Mouse (Mus musculus) MEL (cell line): ENCODE data around the gene Nsl1.

Experiments
- BHLHE40 ChIP-seq: IDR thresholded peaks from 2 replicates; pipeline ENCODE4 v1.6.1; 2012; ENCODE audit warnings: low read depth, mild to moderate bottlenecking, inconsistent platforms, low read length, improper control_type of control experiment, borderline replicate concordance
- CTCF ChIP-seq, 3 experiments: IDR thresholded peaks in 2 of 3; conservative IDR thresholded peaks in 1 of 3; 2 replicates each; pipeline ENCODE4 v1.5.1; 2011 to 2012; ENCODE audit warnings: low read length in 3 of 3, low read depth in 2 of 3, mild to moderate bottlenecking in 2 of 3, improper control_type of control experiment in 1 of 3, inconsistent platforms in 1 of 3, mixed read lengths in 1 of 3, moderate library complexity in 1 of 3; ENCODE audit not compliant: control insufficient read depth in 1 of 3, insufficient read depth in 1 of 3, poor library complexity in 1 of 3, severe bottlenecking in 1 of 3
- GATA1 ChIP-seq: IDR thresholded peaks from 2 replicates; pipeline ENCODE4 v1.6.1; 2011; ENCODE audit warnings: low read depth, low read length, improper control_type of control experiment
- HCFC1 ChIP-seq: IDR thresholded peaks from 2 replicates; pipeline ENCODE4 v1.6.1; 2012; ENCODE audit warnings: low read depth, mild to moderate bottlenecking, inconsistent platforms, low read length, improper control_type of control experiment, moderate library complexity
- JUND ChIP-seq: IDR thresholded peaks from 2 replicates; pipeline ENCODE4 v1.6.1; 2011; ENCODE audit warnings: low read depth, mild to moderate bottlenecking, improper control_type of control experiment, low read length
- MXI1 ChIP-seq: IDR thresholded peaks from 2 replicates; pipeline ENCODE4 v1.6.1; 2011; ENCODE audit warnings: mild to moderate bottlenecking, low read depth, low read length, improper control_type of control experiment
- NELFE ChIP-seq: IDR thresholded peaks from 2 replicates; pipeline ENCODE4 v1.6.1; 2011; ENCODE audit warnings: low read depth, low read length, improper control_type of control experiment
- POLR2A ChIP-seq, 2 experiments: IDR thresholded peaks; 2 replicates each; pipeline ENCODE4 v1.6.1; 2011 to 2012; ENCODE audit warnings: low read length in 2 of 2, mild to moderate bottlenecking in 2 of 2, control low read depth in 1 of 2, improper control_type of control experiment in 1 of 2, low read depth in 1 of 2, moderate library complexity in 1 of 2; ENCODE audit not compliant: control insufficient read depth in 1 of 2, insufficient read depth in 1 of 2, poor library complexity in 1 of 2
- POLR2AphosphoS2 ChIP-seq: IDR thresholded peaks from 2 replicates; pipeline ENCODE4 v1.6.1; 2011; ENCODE audit warnings: low read length, improper control_type of control experiment
- POLR2AphosphoS5 ChIP-seq: IDR thresholded peaks from 2 replicates; pipeline ENCODE4 v1.6.1; 2012; ENCODE audit warnings: low read depth, borderline replicate concordance, mild to moderate bottlenecking, inconsistent platforms, low read length, moderate library complexity, mixed read lengths
- RAD21 ChIP-seq: IDR thresholded peaks from 2 replicates; pipeline ENCODE4 v1.6.1; 2011; ENCODE audit warnings: mild to moderate bottlenecking, low read depth, low read length, improper control_type of control experiment
- TCF12 ChIP-seq: IDR thresholded peaks from 2 replicates; pipeline ENCODE4 v1.6.1; 2014; ENCODE audit warnings: low read depth, mild to moderate bottlenecking, inconsistent platforms, low read length, improper control_type of control experiment, moderate library complexity
- ZNF384 ChIP-seq: IDR thresholded peaks from 2 replicates; pipeline ENCODE4 v1.6.1; 2012; ENCODE audit warnings: low read depth, mild to moderate bottlenecking, inconsistent platforms, low read length, improper control_type of control experiment

- TF ChIP-seq POLR2A (IDR thresholded peaks at IDR 0.05; ENCODE audit: control insufficient read depth in 1 of 2, insufficient read depth in 1 of 2, low read depth in 1 of 2, low read length in 2 of 2, poor library complexity in 1 of 2) = no peak
- TF ChIP-seq HCFC1 = no peak
- no peak for TF ChIP-seq JUND
- TF ChIP-seq CTCF (IDR thresholded peaks at IDR 0.05 in 2 of 3, conservative IDR thresholded peaks at IDR 0.05 in 1 of 3; ENCODE audit: control insufficient read depth in 1 of 3, insufficient read depth in 1 of 3, low read depth in 2 of 3, low read length in 3 of 3, poor library complexity in 1 of 3, severe bottlenecking in 1 of 3) = no peak
- no peak for TF ChIP-seq BHLHE40
- TF ChIP-seq GATA1 = no peak
- no peak for TF ChIP-seq POLR2AphosphoS2
- no peak for TF ChIP-seq MXI1
- TF ChIP-seq TCF12 = no peak
- TF ChIP-seq ZNF384 = no peak
- no peak for TF ChIP-seq NELFE
- no peak for TF ChIP-seq POLR2AphosphoS5
- TF ChIP-seq RAD21 = no peak
Measured at GRCm38 (mm10) chr1:191123696-191124095, 60.9 kb downstream of the Nsl1 start.
